Mouse (Mus musculus) cerebellum, postnatal 10 days (tissue): ENCODE measurements around the gene Gabra3.

ENCODE experiments used
- DNase-seq, 2 experiments: peaks; one replicate each; pipeline ENCODE4 v3.0.0; 2021; ENCODE audit warnings: mixed read lengths in 2 of 2

Gabra3 gene

GRCm38 (mm10) chrX:72656230-72656898 lies at the start of gene Gabra3:
Gene Gabra3 (minus strand): TSS chrX:72656848.
- DNase-seq: peak; percentile 24 to 53

- peak; percentile 28 to 30 for DNase-seq
Observed at GRCm38 (mm10) chrX:72655789-72656188, 859 bp downstream of the Gabra3 start.

DNA sequence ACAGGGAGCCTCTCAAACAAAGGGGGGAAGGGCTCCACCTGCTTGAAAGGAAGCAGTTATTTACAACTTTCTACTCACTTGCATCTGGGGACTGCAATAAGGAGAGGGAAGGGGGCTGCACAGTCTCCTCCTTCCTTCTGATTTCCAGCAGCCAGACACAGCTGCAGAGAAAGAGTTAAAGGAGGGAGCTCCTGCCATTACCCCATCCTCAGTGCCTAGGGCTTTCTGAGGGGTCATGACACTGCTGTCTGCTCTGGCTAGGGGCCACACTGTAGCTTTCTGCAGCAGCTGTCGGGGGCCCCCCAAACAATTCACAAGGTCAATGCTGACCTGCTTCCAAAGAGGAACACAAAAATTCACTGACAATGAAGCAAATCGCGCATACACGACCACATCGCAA lies 1.3 kb downstream of the Gabra3 start:
- peak in 1 of 2 experiments; percentile 0 for DNase-seq

DNA sequence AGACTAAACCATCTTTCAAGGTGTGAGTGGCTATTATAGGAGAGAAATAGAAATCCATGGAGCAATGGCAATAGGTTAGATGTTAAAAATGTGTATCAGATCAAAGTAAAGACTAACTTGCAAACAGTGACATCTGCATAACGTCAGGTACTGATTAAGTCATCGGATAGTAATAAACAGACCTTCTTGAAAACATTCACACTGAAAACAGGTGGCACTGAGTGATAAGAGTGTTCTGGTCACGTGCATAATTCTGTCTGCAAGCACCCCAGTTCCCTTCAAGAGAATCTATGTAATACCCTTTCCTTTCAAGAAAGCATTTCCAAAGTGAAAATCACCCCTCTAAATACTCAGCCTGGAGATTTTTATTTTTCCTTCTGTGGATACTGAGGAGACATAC lies 6.0 kb downstream of the Gabra3 start:
- no peak for DNase-seq

- peak; percentile 27 to 33 for DNase-seq
Observed at GRCm38 (mm10) chrX:72644691-72645090, 12.0 kb downstream of the Gabra3 start.

DNA sequence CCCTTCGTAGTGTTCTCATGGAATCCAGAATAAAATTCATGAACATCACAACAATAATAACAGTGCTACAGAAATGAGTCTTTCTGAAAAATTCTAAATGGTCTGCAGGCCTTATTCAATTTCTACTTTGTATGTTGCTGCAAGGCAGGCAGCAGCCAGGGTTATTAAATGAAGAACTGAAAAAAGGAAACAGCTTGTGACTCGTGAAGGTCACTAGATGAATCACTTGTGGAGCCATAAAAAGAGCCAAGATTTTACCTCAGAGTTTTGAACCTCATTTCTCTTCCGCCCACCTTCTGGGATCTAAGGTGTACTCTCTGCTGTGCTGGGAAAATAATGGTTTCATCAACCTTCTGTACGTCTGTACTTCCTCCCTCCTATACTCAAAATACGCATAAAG lies 159.4 kb downstream of the Gabra3 start:
- DNase-seq: no peak

GRCm38 (mm10) chrX:72489806-72490205 lies 166.8 kb downstream of the Gabra3 start:
- DNase-seq: no peak

GRCm38 (mm10) chrX:72386758-72387157 lies 269.9 kb downstream of the Gabra3 start, which contains the start of gene Magea10:
Gene Magea10 (minus strand): TSS chrX:72386858.
- no peak for DNase-seq
